Mouse (Mus musculus) Patski (cell line): ENCODE measurements around the gene Il20ra. TPM values are rescaled to one million over a fixed set of nuclear protein-coding genes. Genes with fewer than 3 reads are reported as not detected.

Source experiments
- ATAC-seq: fragments of 100-300 bp; one replicate; pipeline ENCODE4 v1.8.0; 2021
- CTCF ChIA-PET: fragments of 350-600 bp; sonication (Branson Sonifier 250); formaldehyde crosslinking; loops from one replicate; lab custom pipeline; 2022; ENCODE audit warnings: inconsistent platforms; lab: Charles Lee
- POLR2A ChIA-PET: fragments of 350-600 bp; sonication (Branson Sonifier 250); formaldehyde crosslinking; loops from one replicate; lab custom pipeline; 2022; ENCODE audit warnings: antibody characterized with exemption, inconsistent platforms; lab: Charles Lee
- DNase-seq: peaks from one replicate; pipeline ENCODE4 v3.0.0-alpha.2; 2011; ENCODE audit warnings: low read depth, low spot score
- H3K27me3 ChIP-seq: fragments of 371-371 bp; one replicate; pipeline ENCODE4 v1.5.1; 2021
- CTCF ChIP-seq: fragments of 100-300 bp; IDR thresholded peaks from one replicate; pipeline ENCODE4 v1.5.1; 2021
- in situ Hi-C: fragments of 300-500 bp; cut with MboI; formaldehyde crosslinking; loops from 3 replicates; pipeline ENCODE4 v1.11.1; 2018; ENCODE audit warnings: low pct_unique_long_range_greater_than_20kb, mixed read lengths
- polyA plus RNA-seq: library from polyadenylated mRNA; unstranded; gene quantifications from one replicate; pipeline ENCODE4 v1.2.3, GENCODE M21; 2021

Gene Il20ra
- polyA plus RNA-seq, 1 experiment from 2014 or later: 0.60 TPM

GRCm38 (mm10) chr10:19745662-19746061, 33.3 kb downstream of the Il20ra start:
- in situ Hi-C loops: no loop called here
- no peak for DNase-seq
- CTCF ChIA-PET: interaction anchor here (1.0 kb wide), 1 partner anchor 17 kb away, joined by 3 read pairs; no protein-coding TSS in a partner anchor
- TF ChIP-seq CTCF: peak; percentile 37
- no peak for ATAC-seq
- POLR2A ChIA-PET: interaction anchor here (0.5 to 1.0 kb wide), 2 partner anchors 18 to 25 kb away, joined by 3 read pairs; no protein-coding TSS in a partner anchor
- H3K27me3 ChIP-seq: peaks cover 8% of the 10 kb centered on the region

GRCm38 (mm10) chr10:19746156-19746555, 33.8 kb downstream of the Il20ra start:
- ATAC-seq (no peak), DNase-seq (no peak)
- no peak for TF ChIP-seq CTCF
- H3K27me3 ChIP-seq: peaks cover 8% of the 10 kb centered on the region
- ChIA-PET POLR2A (interaction anchor here (0.5 kb wide), 1 partner anchor 17 kb away, joined by 3 read pairs; no protein-coding TSS in a partner anchor), CTCF (no interaction called here)
- in situ Hi-C loops: no loop called here

- no peak for TF ChIP-seq CTCF
- POLR2A ChIA-PET: no interaction called here
- in situ Hi-C loops: no loop called here
- CTCF ChIA-PET: no interaction called here
- H3K27me3 ChIP-seq: peaks cover 11% of the 10 kb centered on the region
- DNase-seq (no peak), ATAC-seq (no peak)
Measured at GRCm38 (mm10) chr10:19747661-19748060, 35.3 kb downstream of the Il20ra start.

- in situ Hi-C loops: no loop called here
- ATAC-seq (no peak), DNase-seq (no peak)
- peaks cover 48% of the 10 kb centered on the region for H3K27me3 ChIP-seq
- ChIA-PET CTCF (no interaction called here), POLR2A (no interaction called here)
- TF ChIP-seq CTCF: no peak
Measured at GRCm38 (mm10) chr10:19765459-19765858, 53.1 kb downstream of the Il20ra start.

GRCm38 (mm10) chr10:19779092-19779491, 66.7 kb downstream of the Il20ra start:
- no peak for TF ChIP-seq CTCF
- ATAC-seq (no peak), DNase-seq (no peak)
- ChIA-PET POLR2A (no interaction called here), CTCF (no interaction called here)
- in situ Hi-C loops: no loop called here
- H3K27me3 ChIP-seq: peaks cover 17% of the 10 kb centered on the region

GRCm38 (mm10) chr10:19781365-19781764, 69.0 kb downstream of the Il20ra start:
- CTCF ChIA-PET: interaction anchor here (0.9 to 1.8 kb wide), 4 partner anchors 9 to 75 kb away, joined by 4 read pairs; no protein-coding TSS in a partner anchor
- in situ Hi-C loops: no loop called here
- TF ChIP-seq CTCF: peak; percentile 70
- POLR2A ChIA-PET: no interaction called here
- DNase-seq: no peak
- ATAC-seq: no peak
- H3K27me3 ChIP-seq: peaks cover 17% of the 10 kb centered on the region

- H3K27me3 ChIP-seq: peaks cover 27% of the 10 kb centered on the region
- POLR2A ChIA-PET: no interaction called here
- CTCF ChIA-PET: interaction anchor here (1.4 to 1.5 kb wide), 2 partner anchors 8 to 84 kb away, joined by 3 read pairs; no protein-coding TSS in a partner anchor
- DNase-seq (no peak), ATAC-seq (no peak)
- TF ChIP-seq CTCF: no peak
- in situ Hi-C loops: no loop called here
Measured at GRCm38 (mm10) chr10:19794996-19795395, 82.6 kb downstream of the Il20ra start.

GRCm38 (mm10) chr10:19802958-19803357, 90.6 kb downstream of the Il20ra start:
- DNase-seq (no peak), ATAC-seq (no peak)
- ChIA-PET POLR2A (interaction anchor here (0.6 kb wide), 1 partner anchor 41 kb away, joined by 3 read pairs; no protein-coding TSS in a partner anchor), CTCF (interaction anchor here (0.9 kb wide), 1 partner anchor 9 kb away, joined by 3 read pairs; no protein-coding TSS in a partner anchor)
- TF ChIP-seq CTCF: no peak
- H3K27me3 ChIP-seq: peaks cover 32% of the 10 kb centered on the region
- in situ Hi-C loops: no loop called here

- ATAC-seq (no peak), DNase-seq (no peak)
- CTCF ChIA-PET: no interaction called here
- TF ChIP-seq CTCF: no peak
- in situ Hi-C loops: no loop called here
- POLR2A ChIA-PET: interaction anchor here (0.6 kb wide), 1 partner anchor 94 kb away, joined by 3 read pairs; no protein-coding TSS in a partner anchor
- peaks cover 36% of the 10 kb centered on the region for H3K27me3 ChIP-seq
Measured at GRCm38 (mm10) chr10:19804763-19805162, 92.4 kb downstream of the Il20ra start.

Other genes starting within 250 kb of the Il20ra start
- 115 TPM for gene Ifngr1, start 120.6 kb upstream of the Il20ra start, polyA plus RNA-seq
- not detected for gene Il22ra2, start 90.6 kb upstream of the Il20ra start, polyA plus RNA-seq
- gene Slc35d3, start 138.9 kb downstream of the Il20ra start, polyA plus RNA-seq: not detected
- gene Pex7, start 195.1 kb downstream of the Il20ra start, polyA plus RNA-seq: 43.4 TPM
- 14.8 TPM for gene Map3k5, start 221.9 kb downstream of the Il20ra start, polyA plus RNA-seq